Mouse (Mus musculus): Measurements from ENCODE around the gene Selenop. TPM values are rescaled to one million over a fixed set of nuclear protein-coding genes. Genes with fewer than 3 reads are reported as not detected.

The Selenop gene
- polyA plus RNA-seq, 1 experiment, result 313 TPM

DNA sequence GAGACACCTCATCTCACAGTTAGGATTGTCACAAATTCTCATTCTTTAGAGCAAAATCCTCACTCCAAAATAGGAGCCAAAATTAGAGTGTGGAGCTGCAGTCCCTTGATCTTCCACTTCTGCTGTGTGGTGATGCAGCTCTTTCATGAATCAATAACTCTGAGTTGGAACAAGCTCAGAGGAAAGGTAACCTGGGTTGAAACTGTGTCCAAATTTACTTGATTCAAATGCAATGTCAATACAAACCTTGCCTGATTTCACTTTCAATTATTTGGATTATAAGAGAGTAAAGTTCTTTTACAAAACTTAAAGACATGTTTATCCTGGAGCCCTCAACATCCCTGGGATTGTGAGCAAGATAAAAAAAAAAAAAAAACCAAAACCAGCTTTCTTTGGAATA is 54.7 kb downstream of the Selenop start:
- H3K27me3 ChIP-seq (ENCODE audit: control insufficient read depth, insufficient read depth, low read length), result no peaks in the 10 kb centered on the region
- H3K27ac ChIP-seq (ENCODE audit: insufficient read depth, low read length), result no peak overlapping the region
- H3K4me3 ChIP-seq (replicated peaks; ENCODE audit: insufficient read depth, low read depth, low read length), result no peak overlapping the region
- DNase-seq, result no peak
- no peaks in the 10 kb centered on the region for H3K4me1 ChIP-seq (ENCODE audit: control insufficient read depth, insufficient read depth, low read length)
- no peak for TF ChIP-seq POLR2A (IDR thresholded peaks at IDR 0.05; ENCODE audit: borderline replicate concordance, insufficient read depth, low read length)
- TF ChIP-seq CTCF (IDR thresholded peaks at IDR 0.05; ENCODE audit: borderline replicate concordance, insufficient read depth, low read depth, low read length), result no peak

Other genes with a start within 250 kb of the Selenop start
- gene Ccdc152, start 35.0 kb downstream of the Selenop start, polyA plus RNA-seq (2012; rRNA removed), result 1.2 and 1.3 TPM in 2 replicates